Mouse (Mus musculus): Measurements from ENCODE around the gene Tmcc3. TPM values are rescaled to one million over a fixed set of nuclear protein-coding genes. Genes with fewer than 3 reads are reported as not detected.

Tmcc3 gene
- total RNA-seq, 1 experiment: 7.0 TPM

DNA sequence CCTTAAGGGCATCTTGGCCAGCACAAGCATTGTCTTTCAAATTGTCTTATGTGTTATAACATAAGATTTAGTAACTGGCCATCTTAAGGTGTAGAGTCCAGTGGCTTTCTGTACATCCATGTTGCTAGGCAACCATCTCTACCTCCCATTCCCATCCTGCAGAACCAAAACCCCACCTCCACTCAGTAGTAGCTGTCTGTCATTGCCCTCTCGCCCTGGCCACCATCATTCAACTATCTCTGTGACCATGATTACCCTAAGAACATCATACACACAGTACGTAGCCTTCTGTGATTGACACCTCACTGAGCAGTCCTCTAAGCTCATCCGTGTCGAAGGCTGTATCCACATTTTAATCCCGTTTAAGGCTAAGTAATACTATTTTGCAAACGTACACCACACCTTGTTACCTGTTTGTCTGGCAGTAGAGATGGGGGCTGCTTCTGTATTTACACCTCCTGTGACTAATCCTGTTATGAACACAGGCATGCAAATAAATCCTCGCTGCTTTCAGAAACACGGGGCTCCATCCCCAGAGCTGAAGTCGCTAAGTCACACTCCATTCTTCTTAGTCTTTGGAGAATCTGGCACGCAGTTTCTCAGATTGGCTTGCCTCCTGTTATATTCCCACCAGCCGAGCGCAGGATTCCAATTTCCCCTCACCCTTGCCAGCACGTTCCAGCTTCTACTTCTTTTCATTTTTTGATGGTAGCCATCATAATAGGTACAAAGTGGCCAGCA is 299.6 kb downstream of the Tmcc3 start:
- DNase-seq (ENCODE audit: low read depth, low spot score): no peak
- H3K9me3 ChIP-seq (ENCODE audit: control insufficient read depth, insufficient read depth, low read depth, low read length): no peaks in the 10 kb centered on the region
- in situ Hi-C loops (cut with MboI; ENCODE audit: low sequenced_read_pairs in 2 of 2, unreplicated experiment in 2 of 2): no loop called here
- no peak overlapping the region for H3K4me3 ChIP-seq (ENCODE audit: insufficient read depth in 1 of 2, low read depth in 1 of 2, low read length in 2 of 2, poor library complexity in 1 of 2, severe bottlenecking in 1 of 2)
- no peak overlapping the region for H3K9ac ChIP-seq (ENCODE audit: insufficient read depth, low read depth, low read length, poor library complexity, severe bottlenecking)
- H3K27ac ChIP-seq (ENCODE audit: insufficient read depth, low read depth, low read length, poor library complexity, severe bottlenecking): no peak overlapping the region
- TF ChIP-seq ZC3H11A (IDR thresholded peaks at IDR 0.05; ENCODE audit: borderline replicate concordance, low read depth, low read length): no peak
- TF ChIP-seq CHD2 (IDR thresholded peaks at IDR 0.05; ENCODE audit: low read depth, low read length): no peak
- TF ChIP-seq ZNF384 (IDR thresholded peaks at IDR 0.05; ENCODE audit: low read depth, low read length): no peak
- TF ChIP-seq HCFC1 (IDR thresholded peaks at IDR 0.05; ENCODE audit: borderline replicate concordance, insufficient read depth, low read length): no peak
- no peak for TF ChIP-seq MAFK (IDR thresholded peaks at IDR 0.05; ENCODE audit: insufficient read depth, low read depth, low read length)
- no peaks in the 10 kb centered on the region for H3K36me3 ChIP-seq (ENCODE audit: control insufficient read depth, insufficient read depth, low read length, poor library complexity, severe bottlenecking)
- no peaks in the 10 kb centered on the region for H3K4me1 ChIP-seq (ENCODE audit: control insufficient read depth in 2 of 2, insufficient read depth in 2 of 2, low read length in 2 of 2, poor library complexity in 1 of 2)

DNA sequence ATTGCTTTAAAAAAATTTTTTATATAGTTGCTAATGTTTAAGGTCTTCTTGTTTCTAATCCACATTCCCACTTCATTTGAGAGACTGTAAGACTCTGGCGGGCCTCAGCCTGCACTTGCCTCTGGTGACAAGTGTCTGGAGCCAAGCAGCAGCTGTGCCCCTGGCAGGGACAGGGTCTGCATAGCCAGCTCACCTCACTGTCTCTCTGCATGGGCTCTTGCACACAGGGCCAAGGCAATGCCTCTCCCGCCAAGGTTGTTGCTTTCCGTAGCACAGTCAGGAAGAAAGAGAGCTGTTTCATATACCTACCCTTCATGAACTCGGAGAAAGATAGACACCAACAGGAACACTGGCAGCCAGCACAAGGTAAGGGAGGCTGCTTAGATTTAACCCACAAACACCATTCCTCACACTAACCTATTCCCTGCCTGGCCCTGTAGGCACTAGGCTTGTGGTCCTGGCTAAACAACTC is 300.3 kb downstream of the Tmcc3 start:
- in situ Hi-C loops (cut with MboI; ENCODE audit: low sequenced_read_pairs in 2 of 2, unreplicated experiment in 2 of 2): no loop called here
- no peak for DNase-seq (ENCODE audit: low read depth, low spot score)
- Histone ChIP-seq H3K27ac (ENCODE audit: insufficient read depth, low read depth, low read length, poor library complexity, severe bottlenecking) (no peak overlapping the region), H3K36me3 (ENCODE audit: control insufficient read depth, insufficient read depth, low read length, poor library complexity, severe bottlenecking) (no peaks in the 10 kb centered on the region), H3K4me1 (ENCODE audit: control insufficient read depth in 2 of 2, insufficient read depth in 2 of 2, low read length in 2 of 2, poor library complexity in 1 of 2) (no peaks in the 10 kb centered on the region), H3K4me3 (ENCODE audit: insufficient read depth in 1 of 2, low read depth in 1 of 2, low read length in 2 of 2, poor library complexity in 1 of 2, severe bottlenecking in 1 of 2) (no peak overlapping the region), H3K9ac (ENCODE audit: insufficient read depth, low read depth, low read length, poor library complexity, severe bottlenecking) (no peak overlapping the region), H3K9me3 (ENCODE audit: control insufficient read depth, insufficient read depth, low read depth, low read length) (no peaks in the 10 kb centered on the region)
- TF ChIP-seq CHD2 (IDR thresholded peaks at IDR 0.05; ENCODE audit: low read depth, low read length) (no peak), HCFC1 (IDR thresholded peaks at IDR 0.05; ENCODE audit: borderline replicate concordance, insufficient read depth, low read length) (no peak), ZC3H11A (IDR thresholded peaks at IDR 0.05; ENCODE audit: borderline replicate concordance, low read depth, low read length) (no peak), ZNF384 (IDR thresholded peaks at IDR 0.05; ENCODE audit: low read depth, low read length) (no peak), MAFK (IDR thresholded peaks at IDR 0.05; ENCODE audit: insufficient read depth, low read depth, low read length) (no peak)

- in situ Hi-C loops (cut with MboI; ENCODE audit: low sequenced_read_pairs in 2 of 2, unreplicated experiment in 2 of 2): no loop called here
- no peaks in the 10 kb centered on the region for H3K36me3 ChIP-seq (ENCODE audit: control insufficient read depth, insufficient read depth, low read length, poor library complexity, severe bottlenecking)
- H3K9ac ChIP-seq (ENCODE audit: insufficient read depth, low read depth, low read length, poor library complexity, severe bottlenecking): no peak overlapping the region
- DNase-seq (ENCODE audit: low read depth, low spot score): no peak
- H3K4me1 ChIP-seq (ENCODE audit: control insufficient read depth in 2 of 2, insufficient read depth in 2 of 2, low read length in 2 of 2, poor library complexity in 1 of 2): no peaks in the 10 kb centered on the region
- no peaks in the 10 kb centered on the region for H3K9me3 ChIP-seq (ENCODE audit: control insufficient read depth, insufficient read depth, low read depth, low read length)
- no peak overlapping the region for H3K27ac ChIP-seq (ENCODE audit: insufficient read depth, low read depth, low read length, poor library complexity, severe bottlenecking)
- TF ChIP-seq ZNF384 (IDR thresholded peaks at IDR 0.05; ENCODE audit: low read depth, low read length) (no peak), CHD2 (IDR thresholded peaks at IDR 0.05; ENCODE audit: low read depth, low read length) (no peak), ZC3H11A (IDR thresholded peaks at IDR 0.05; ENCODE audit: borderline replicate concordance, low read depth, low read length) (no peak), HCFC1 (IDR thresholded peaks at IDR 0.05; ENCODE audit: borderline replicate concordance, insufficient read depth, low read length) (no peak), MAFK (IDR thresholded peaks at IDR 0.05; ENCODE audit: insufficient read depth, low read depth, low read length) (no peak)
- H3K4me3 ChIP-seq (ENCODE audit: insufficient read depth in 1 of 2, low read depth in 1 of 2, low read length in 2 of 2, poor library complexity in 1 of 2, severe bottlenecking in 1 of 2): no peak overlapping the region
These were observed 307.8 kb downstream of the Tmcc3 start for GRCm38 (mm10) chr10:94619586-94619985.

GRCm38 (mm10) chr10:94620561-94620960 is 308.8 kb downstream of the Tmcc3 start:
- no peak for TF ChIP-seq CHD2 (IDR thresholded peaks at IDR 0.05; ENCODE audit: low read depth, low read length)
- no peak for TF ChIP-seq ZNF384 (IDR thresholded peaks at IDR 0.05; ENCODE audit: low read depth, low read length)
- TF ChIP-seq HCFC1 (IDR thresholded peaks at IDR 0.05; ENCODE audit: borderline replicate concordance, insufficient read depth, low read length): no peak
- TF ChIP-seq MAFK (IDR thresholded peaks at IDR 0.05; ENCODE audit: insufficient read depth, low read depth, low read length): no peak
- TF ChIP-seq ZC3H11A (IDR thresholded peaks at IDR 0.05; ENCODE audit: borderline replicate concordance, low read depth, low read length): no peak
- in situ Hi-C loops (cut with MboI; ENCODE audit: low sequenced_read_pairs in 2 of 2, unreplicated experiment in 2 of 2): loop anchor here in 1 of 2 experiments (10.0 kb wide), 1 partner anchor 334 kb away; no protein-coding TSS in a partner anchor
- no peaks in the 10 kb centered on the region for H3K9me3 ChIP-seq (ENCODE audit: control insufficient read depth, insufficient read depth, low read depth, low read length)
- no peaks in the 10 kb centered on the region for H3K4me1 ChIP-seq (ENCODE audit: control insufficient read depth in 2 of 2, insufficient read depth in 2 of 2, low read length in 2 of 2, poor library complexity in 1 of 2)
- DNase-seq (ENCODE audit: low read depth, low spot score): no peak
- no peak overlapping the region for H3K9ac ChIP-seq (ENCODE audit: insufficient read depth, low read depth, low read length, poor library complexity, severe bottlenecking)
- H3K27ac ChIP-seq (ENCODE audit: insufficient read depth, low read depth, low read length, poor library complexity, severe bottlenecking): no peak overlapping the region
- H3K4me3 ChIP-seq (ENCODE audit: insufficient read depth in 1 of 2, low read depth in 1 of 2, low read length in 2 of 2, poor library complexity in 1 of 2, severe bottlenecking in 1 of 2): no peak overlapping the region
- H3K36me3 ChIP-seq (ENCODE audit: control insufficient read depth, insufficient read depth, low read length, poor library complexity, severe bottlenecking): no peaks in the 10 kb centered on the region
